Mouse (Mus musculus) cerebellum, postnatal 14 days (tissue): ENCODE data around the gene Ccdc93.
A peak's percentile ranks its signal among the peaks of the same experiment; 100 is the strongest.

Source experiments
- DNase-seq, 2 experiments: peaks; one replicate each; pipeline ENCODE4 v3.0.0; 2021; ENCODE audit warnings: mixed read lengths in 2 of 2

The Ccdc93 gene

GRCm38 (mm10) chr1:121527600-121528398 is 97.0 kb downstream of the Ccdc93 start:
- DNase-seq, result peak; percentile 35 to 36

DNA sequence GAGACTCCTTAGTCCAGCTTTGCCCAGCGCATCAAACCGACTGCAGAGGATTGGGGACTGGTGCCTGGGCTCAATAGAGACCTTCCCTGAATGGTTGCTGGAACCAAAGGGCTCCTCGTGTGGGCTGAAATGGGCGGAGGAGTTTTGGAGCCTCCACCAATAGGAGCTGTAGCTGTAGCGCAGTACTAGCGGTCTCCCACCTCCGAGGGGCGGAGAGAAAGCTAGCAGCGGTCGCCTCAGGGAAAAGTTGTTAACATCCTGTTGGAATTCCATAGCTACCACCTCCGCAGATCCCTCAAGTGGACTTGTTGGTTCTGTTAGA is 97.5 kb downstream of the Ccdc93 start, which contains the start of gene Htr5b:
Gene Htr5b, minus strand, starts transcription at position 67 of the 322 bp plus-strand sequence.
- peak in 1 of 2 experiments; percentile 38 for DNase-seq

DNA sequence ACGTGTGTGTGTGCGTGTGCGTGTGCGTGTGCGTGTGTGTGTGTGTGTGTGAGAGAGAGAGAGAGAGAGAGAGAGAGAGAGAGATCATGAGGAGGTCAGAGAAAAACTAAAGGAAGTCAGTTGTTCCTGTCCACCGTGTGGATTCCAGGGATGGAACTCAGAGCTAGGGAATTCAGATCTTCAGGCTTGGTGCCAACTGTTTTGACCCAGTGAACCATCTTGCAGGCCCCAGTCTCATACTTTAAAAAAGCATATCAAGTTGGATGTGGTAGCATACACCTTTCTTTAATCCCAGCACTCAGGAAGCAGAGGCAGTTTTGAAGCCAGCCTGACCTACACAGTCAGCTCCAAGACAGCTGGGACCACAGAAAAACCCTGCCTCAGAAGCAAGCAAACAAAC is 98.4 kb downstream of the Ccdc93 start:
- no peak for DNase-seq

DNA sequence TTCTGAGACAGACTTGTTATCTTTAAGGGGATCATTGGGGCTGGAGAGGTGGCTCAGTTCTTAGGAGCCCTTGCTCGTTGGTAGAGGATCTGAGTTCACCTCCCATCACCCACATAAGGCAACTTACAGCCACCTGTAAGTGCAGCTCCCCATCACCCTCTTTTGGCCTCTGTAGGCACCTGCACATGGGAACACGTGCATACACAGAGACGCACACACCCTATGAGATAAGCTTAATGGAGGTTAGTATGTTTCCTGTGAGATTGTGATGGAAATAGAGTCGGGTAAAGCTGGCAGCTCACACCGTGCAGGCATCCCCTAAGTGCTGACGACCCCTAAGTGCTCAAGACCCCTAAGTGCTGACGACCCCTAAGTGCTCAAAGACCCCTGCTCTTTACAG is 100.6 kb downstream of the Ccdc93 start:
- no peak for DNase-seq

- no peak for DNase-seq
Observed at GRCm38 (mm10) chr1:121540361-121540760, 109.5 kb downstream of the Ccdc93 start.

- no peak for DNase-seq
Observed at GRCm38 (mm10) chr1:121546844-121547243, 116.0 kb downstream of the Ccdc93 start.

GRCm38 (mm10) chr1:121548667-121549066 is 117.8 kb downstream of the Ccdc93 start:
- DNase-seq, result no peak

- peak; percentile 17 to 37 for DNase-seq
Observed at GRCm38 (mm10) chr1:121549456-121549855, 118.6 kb downstream of the Ccdc93 start.

GRCm38 (mm10) chr1:121550801-121551456 is 120.1 kb downstream of the Ccdc93 start:
- DNase-seq, result no peak

- peak; percentile 5 to 16 for DNase-seq
Observed at GRCm38 (mm10) chr1:121551457-121551835, 120.6 kb downstream of the Ccdc93 start.
